Mouse (Mus musculus) Patski (cell line): ENCODE data around the gene 2810004N23Rik. TPM values are rescaled to one million over a fixed set of nuclear protein-coding genes. Genes with fewer than 3 reads are reported as not detected.
A peak's percentile ranks its signal among the peaks of the same experiment; 100 is the strongest.
"Not testable (repeated sequence)": the region's sequence is repeated elsewhere in the genome, so short reads cannot be mapped to it uniquely, and the experiment has no call there.

Experiments
- ATAC-seq: fragments of 100-300 bp; one replicate; pipeline ENCODE4 v1.8.0; 2021
- CTCF ChIA-PET: fragments of 350-600 bp; sonication (Branson Sonifier 250); formaldehyde crosslinking; loops from one replicate; lab custom pipeline; 2022; ENCODE audit warnings: inconsistent platforms; lab: Charles Lee
- POLR2A ChIA-PET: fragments of 350-600 bp; sonication (Branson Sonifier 250); formaldehyde crosslinking; loops from one replicate; lab custom pipeline; 2022; ENCODE audit warnings: antibody characterized with exemption, inconsistent platforms; lab: Charles Lee
- DNase-seq: peaks from one replicate; pipeline ENCODE4 v3.0.0-alpha.2; 2011; ENCODE audit warnings: low read depth, low spot score
- H3K27me3 ChIP-seq: fragments of 371-371 bp; one replicate; pipeline ENCODE4 v1.5.1; 2021
- CTCF ChIP-seq: fragments of 100-300 bp; IDR thresholded peaks from one replicate; pipeline ENCODE4 v1.5.1; 2021
- in situ Hi-C: fragments of 300-500 bp; cut with MboI; formaldehyde crosslinking; loops from 3 replicates; pipeline ENCODE4 v1.11.1; 2018; ENCODE audit warnings: low pct_unique_long_range_greater_than_20kb, mixed read lengths
- polyA plus RNA-seq: library from polyadenylated mRNA; unstranded; gene quantifications from one replicate; pipeline ENCODE4 v1.2.3, GENCODE M21; 2021

The 2810004N23Rik gene
- polyA plus RNA-seq, 1 experiment from 2014 or later: 43.0 TPM

GRCm38 (mm10) chr8:124867126-124867525 lies 4.2 kb upstream of the 2810004N23Rik start:
- no peaks in the 10 kb centered on the region for H3K27me3 ChIP-seq
- TF ChIP-seq CTCF: no peak
- ChIA-PET CTCF (no interaction called here), POLR2A (no interaction called here)
- in situ Hi-C loops: no loop called here
- ATAC-seq: no peak
- DNase-seq: no peak

GRCm38 (mm10) chr8:124866669-124867068 lies 3.7 kb upstream of the 2810004N23Rik start:
- no peak for DNase-seq
- POLR2A ChIA-PET: no interaction called here
- TF ChIP-seq CTCF: no peak
- in situ Hi-C loops: no loop called here
- ATAC-seq: no peak
- CTCF ChIA-PET: no interaction called here
- no peaks in the 10 kb centered on the region for H3K27me3 ChIP-seq

GRCm38 (mm10) chr8:124863729-124864128 lies 809 bp upstream of the 2810004N23Rik start:
- TF ChIP-seq CTCF: no peak
- no peaks in the 10 kb centered on the region for H3K27me3 ChIP-seq
- DNase-seq (no peak), ATAC-seq (no peak)
- in situ Hi-C loops: no loop called here
- CTCF ChIA-PET: interaction anchor here (1.0 kb wide), 1 partner anchor 30 kb away, joined by 4 read pairs; no protein-coding TSS in a partner anchor
- POLR2A ChIA-PET: interaction anchor here (0.9 to 1.5 kb wide), 2 partner anchors 28 to 37 kb away, joined by 4 to 6 read pairs; no protein-coding TSS in a partner anchor

GRCm38 (mm10) chr8:124863163-124863677 lies 300 bp upstream of the 2810004N23Rik start:
- peak; percentile 18 for ATAC-seq
- peak; percentile 6 for DNase-seq
- in situ Hi-C loops: no loop called here
- CTCF ChIA-PET: interaction anchor here (0.8 to 1.7 kb wide), 2 partner anchors 26 to 171 kb away, joined by 3 to 6 read pairs; no protein-coding TSS in a partner anchor
- no peaks in the 10 kb centered on the region for H3K27me3 ChIP-seq
- no peak for TF ChIP-seq CTCF
- POLR2A ChIA-PET: interaction anchor here (1.2 to 1.5 kb wide), 2 partner anchors 18 to 27 kb away, joined by 3 to 6 read pairs; no protein-coding TSS in a partner anchor

DNA sequence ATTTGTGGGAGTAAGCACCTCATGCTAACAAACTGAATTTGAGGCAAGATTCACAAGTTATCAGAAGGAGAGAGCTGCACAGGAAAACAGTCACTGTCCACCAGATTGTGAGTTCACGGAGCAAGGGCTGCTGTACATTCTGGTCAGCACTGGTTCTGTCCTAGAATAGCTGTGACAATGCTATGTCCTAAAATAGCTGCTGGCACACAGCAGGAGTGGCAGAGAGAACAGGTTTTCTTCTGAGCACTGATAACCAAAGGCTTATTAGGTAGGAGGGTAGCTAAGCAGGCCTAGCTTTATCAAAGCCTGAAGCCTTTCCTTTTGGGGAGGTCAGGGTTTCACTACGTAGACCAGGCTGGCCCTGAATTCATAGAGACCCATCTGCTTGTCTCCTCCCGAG lies 2.7 kb downstream of the 2810004N23Rik start:
- in situ Hi-C loops: no loop called here
- H3K27me3 ChIP-seq: no peaks in the 10 kb centered on the region
- ChIA-PET POLR2A (no interaction called here), CTCF (interaction anchor here (1.2 kb wide), 1 partner anchor 33 kb away, joined by 3 read pairs; no protein-coding TSS in a partner anchor)
- ATAC-seq (no peak), DNase-seq (no peak)
- no peak for TF ChIP-seq CTCF

- ATAC-seq (no peak), DNase-seq (no peak)
- ChIA-PET CTCF (no interaction called here), POLR2A (no interaction called here)
- in situ Hi-C loops: no loop called here
- no peak for TF ChIP-seq CTCF
- no peaks in the 10 kb centered on the region for H3K27me3 ChIP-seq
Observed at GRCm38 (mm10) chr8:124859466-124859865, 3.5 kb downstream of the 2810004N23Rik start.

DNA sequence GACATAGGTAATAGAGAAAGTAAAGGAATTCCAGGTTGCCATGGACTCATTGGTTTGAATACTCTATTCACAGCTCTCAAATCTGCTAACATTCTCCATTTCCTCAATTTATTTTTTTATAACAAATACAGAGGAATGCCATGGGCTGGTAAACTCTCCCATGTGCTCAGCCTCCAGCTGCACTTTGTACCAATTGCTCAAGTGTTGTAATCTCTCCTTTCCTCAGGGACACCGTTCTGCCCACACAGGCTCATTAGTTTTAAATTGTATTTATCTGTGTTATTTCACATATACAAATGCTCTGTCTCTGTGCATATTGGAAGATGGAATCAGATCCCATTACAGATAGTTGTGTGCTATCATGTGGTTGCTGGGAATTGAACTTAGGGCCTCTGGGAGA lies 9.4 kb downstream of the 2810004N23Rik start:
- in situ Hi-C loops: no loop called here
- CTCF ChIA-PET: interaction anchor here (0.7 to 0.9 kb wide), 2 partner anchors 9 to 20 kb away, joined by 3 read pairs; no protein-coding TSS in a partner anchor
- no peak for TF ChIP-seq CTCF
- DNase-seq (no peak), ATAC-seq (no peak)
- no peaks in the 10 kb centered on the region for H3K27me3 ChIP-seq
- POLR2A ChIA-PET: no interaction called here

- in situ Hi-C loops: no loop called here
- TF ChIP-seq CTCF: no peak
- POLR2A ChIA-PET: interaction anchor here (1.5 kb wide), 1 partner anchor 17 kb away, joined by 3 read pairs; the partner anchor contains the start of genes 2810004N23Rik and Gnpat
Observed at GRCm38 (mm10) chr8:124845573-124845972, 17.3 kb downstream of the 2810004N23Rik start.

DNA sequence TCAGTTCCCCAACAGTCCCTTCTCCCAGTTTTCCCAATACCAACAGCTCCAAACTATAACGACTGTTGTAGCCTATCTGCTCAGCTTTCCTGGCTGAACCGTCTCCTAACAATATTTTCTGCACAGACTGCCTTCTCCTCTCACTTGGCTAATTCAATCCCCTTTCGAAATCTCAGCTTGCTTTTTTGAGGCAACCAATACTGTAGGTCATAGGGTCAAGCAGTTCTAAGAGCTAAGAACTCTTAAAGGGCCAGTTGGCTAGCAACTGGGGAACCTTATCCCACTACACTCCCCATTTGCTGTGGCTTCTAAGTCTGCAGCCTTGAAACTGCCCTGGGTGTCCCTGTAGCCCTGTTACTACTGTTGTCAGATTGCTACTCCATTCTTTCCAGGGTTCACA lies 17.8 kb downstream of the 2810004N23Rik start:
- no peaks in the 10 kb centered on the region for H3K27me3 ChIP-seq
- ATAC-seq (no peak), DNase-seq (no peak)
- in situ Hi-C loops: no loop called here
- POLR2A ChIA-PET: interaction anchor here (1.5 kb wide), 1 partner anchor 17 kb away, joined by 3 read pairs; the partner anchor contains the start of genes 2810004N23Rik and Gnpat
- no peak for TF ChIP-seq CTCF
- CTCF ChIA-PET: interaction anchor here (0.7 kb wide), 1 partner anchor 8 kb away, joined by 3 read pairs; no protein-coding TSS in a partner anchor

More at GRCm38 (mm10) chr8:124845573-124845972, 17.3 kb downstream of the 2810004N23Rik start:
- H3K27me3 ChIP-seq: no peaks in the 10 kb centered on the region
- DNase-seq (no peak), ATAC-seq (no peak)
- CTCF ChIA-PET: no interaction called here

GRCm38 (mm10) chr8:124842929-124843328 lies 20.0 kb downstream of the 2810004N23Rik start:
- ChIA-PET CTCF (interaction anchor here (1.0 to 1.3 kb wide), 3 partner anchors 10 to 32 kb away, joined by 3 read pairs; no protein-coding TSS in a partner anchor), POLR2A (interaction anchor here (0.6 kb wide), 1 partner anchor 908 kb away, joined by 9 read pairs; no protein-coding TSS in a partner anchor)
- H3K27me3 ChIP-seq, ATAC-seq, DNase-seq, in situ Hi-C loops: not testable (repeated sequence)

GRCm38 (mm10) chr8:124841775-124842174 lies 21.1 kb downstream of the 2810004N23Rik start:
- CTCF ChIA-PET: interaction anchor here (1.3 kb wide), 1 partner anchor 20 kb away, joined by 3 read pairs; no protein-coding TSS in a partner anchor
- H3K27me3 ChIP-seq: no peaks in the 10 kb centered on the region
- DNase-seq: no peak
- POLR2A ChIA-PET: interaction anchor here (0.7 to 1.3 kb wide), 2 partner anchors 20 to 826 kb away, joined by 3 read pairs; no protein-coding TSS in a partner anchor
- in situ Hi-C loops: no loop called here
- no peak for ATAC-seq
- TF ChIP-seq CTCF: no peak
